Mouse (Mus musculus) adrenal gland, adult 18-20 months (tissue): ENCODE results near the gene Pdgfd. TPM values are rescaled to one million over a fixed set of nuclear protein-coding genes. Genes with fewer than 3 reads are reported as not detected.
"Not testable (repeated sequence)": the region's sequence is repeated elsewhere in the genome, so short reads cannot be mapped to it uniquely, and the experiment has no call there.

Experiments used
- DNase-seq, 2 experiments: peaks; one replicate each; pipeline ENCODE4 v3.0.0; 2021 to 2022; ENCODE audit warnings: low spot score in 2 of 2
- long read RNA-seq, 2 experiments: library from polyadenylated mRNA; stranded (forward); transcript quantifications; one replicate each; pipeline ENCODE4 v2.0.0; 2021
- total RNA-seq, 2 experiments: library from RNA; stranded (reverse); gene quantifications; 1 replicate in 1 of 2; 2 replicates in 1 of 2; pipeline ENCODE4 v1.2.3; 2021

Pdgfd gene
- 10 to 100 TPM; 21.6 to 47.8 TPM for total RNA-seq
- long read RNA-seq, experiment 1, transcript Pdgfd-201 (7 exons, 3,131 nt): major isoform, 10 of 28 reads
- long read RNA-seq, experiment 1, transcript Pdgfd-202 (7 exons, 1,795 nt): minor isoform, 6 of 28 reads
- long read RNA-seq, experiment 1, partial matches to known transcripts: 3 of 28 reads
- long read RNA-seq, experiment 1, other reads (novel, unspliced or antisense): 6 of 28 reads
- long read RNA-seq, experiment 2, transcript Pdgfd-201 (7 exons, 3,131 nt): major isoform, 56 of 132 reads
- long read RNA-seq, experiment 2, transcript Pdgfd-203 (6 exons, 2,862 nt): minor isoform, 10 of 132 reads
- long read RNA-seq, experiment 2, transcript Pdgfd-202 (7 exons, 1,795 nt): minor isoform, 24 of 132 reads
- long read RNA-seq, experiment 2, partial matches to known transcripts: 11 of 132 reads
- long read RNA-seq, experiment 2, other reads (novel, unspliced or antisense): 31 of 132 reads

- peak; percentile 57 to 65 for DNase-seq
These were observed at the start of gene Pdgfd for GRCm38 (mm10) chr9:6168391-6169037. Gene Pdgfd, plus strand, starts transcription at chr9:6168584.

GRCm38 (mm10) chr9:6169038-6169431, 651 bp downstream of the Pdgfd start:
- DNase-seq: no peak

GRCm38 (mm10) chr9:6170962-6171361, 2.6 kb downstream of the Pdgfd start:
- DNase-seq: no peak

GRCm38 (mm10) chr9:6173276-6173675, 4.9 kb downstream of the Pdgfd start:
- no peak for DNase-seq

GRCm38 (mm10) chr9:6175731-6176130, 7.3 kb downstream of the Pdgfd start:
- no peak for DNase-seq

- no peak for DNase-seq
These were observed 14.0 kb downstream of the Pdgfd start for GRCm38 (mm10) chr9:6182307-6182923.

GRCm38 (mm10) chr9:6187955-6188354, 19.6 kb downstream of the Pdgfd start:
- DNase-seq: no peak

- no peak for DNase-seq
These were observed 25.0 kb downstream of the Pdgfd start for GRCm38 (mm10) chr9:6193352-6193751.

- DNase-seq: no peak
These were observed 44.5 kb downstream of the Pdgfd start for GRCm38 (mm10) chr9:6212862-6213261.

- DNase-seq: no peak
These were observed 49.1 kb downstream of the Pdgfd start for GRCm38 (mm10) chr9:6217505-6217904.

- DNase-seq: not testable (repeated sequence)
These were observed 67.6 kb downstream of the Pdgfd start for GRCm38 (mm10) chr9:6235982-6236381.

GRCm38 (mm10) chr9:6250320-6250719, 81.9 kb downstream of the Pdgfd start:
- no peak for DNase-seq

GRCm38 (mm10) chr9:6251990-6252389, 83.6 kb downstream of the Pdgfd start:
- no peak for DNase-seq

- DNase-seq: no peak
These were observed 88.7 kb downstream of the Pdgfd start for GRCm38 (mm10) chr9:6257072-6257471.

- DNase-seq: no peak
These were observed 96.4 kb downstream of the Pdgfd start for GRCm38 (mm10) chr9:6264820-6265219.

GRCm38 (mm10) chr9:6269796-6270280, 101.5 kb downstream of the Pdgfd start, which contains the start of gene Ddi1:
Gene Ddi1, minus strand, starts transcription at chr9:6269846.
- DNase-seq: no peak

GRCm38 (mm10) chr9:6276395-6276794, 108.0 kb downstream of the Pdgfd start:
- no peak for DNase-seq

- no peak for DNase-seq
These were observed 109.1 kb downstream of the Pdgfd start for GRCm38 (mm10) chr9:6277526-6277925.

- no peak for DNase-seq
These were observed 118.4 kb downstream of the Pdgfd start for GRCm38 (mm10) chr9:6286770-6287169.

- no peak for DNase-seq
These were observed 120.9 kb downstream of the Pdgfd start for GRCm38 (mm10) chr9:6289211-6289696.

GRCm38 (mm10) chr9:6298547-6298946, 130.2 kb downstream of the Pdgfd start:
- no peak for DNase-seq

- no peak for DNase-seq
These were observed 133.7 kb downstream of the Pdgfd start for GRCm38 (mm10) chr9:6302050-6302449.
